Mouse (Mus musculus) thymus, adult 2 months (tissue): ENCODE results near the gene Rtn4rl1.

Experiments
- CTCF ChIP-seq: fragments of 200-500 bp; IDR thresholded peaks from 2 replicates; pipeline ENCODE4 v1.5.1; 2012; ENCODE audit warnings: mild to moderate bottlenecking, control low read depth, low read length, moderate library complexity, borderline replicate concordance; ENCODE audit not compliant: control insufficient read depth, poor library complexity, insufficient read depth; ENCODE audit errors: extremely low read depth
- POLR2A ChIP-seq: fragments of 200-500 bp; IDR thresholded peaks from 2 replicates; pipeline ENCODE4 v1.6.1; 2012; ENCODE audit warnings: mild to moderate bottlenecking, low read length, control low read depth, moderate library complexity; ENCODE audit not compliant: control insufficient read depth, poor library complexity, insufficient read depth; ENCODE audit errors: extremely low read depth

DNA sequence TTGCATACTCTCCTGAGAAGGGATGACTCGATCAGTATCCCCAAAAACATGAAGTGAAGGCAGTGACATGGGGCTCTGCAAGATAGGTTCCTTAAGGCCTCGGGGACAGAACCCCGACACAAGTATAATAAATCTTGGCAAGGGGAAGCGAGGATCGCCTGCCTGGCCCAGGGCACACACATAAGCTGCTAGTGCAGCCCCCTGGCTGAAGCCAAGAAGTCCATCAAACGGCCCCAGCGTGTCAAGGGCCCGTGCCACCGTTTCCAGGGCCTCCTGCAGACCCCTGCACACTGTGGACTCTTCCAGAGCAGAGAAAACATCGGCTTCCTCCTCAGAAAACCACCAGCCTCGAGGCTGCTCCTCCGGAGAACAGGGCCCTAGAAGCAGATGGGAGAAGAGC is 15.6 kb upstream of the Rtn4rl1 start:
- TF ChIP-seq CTCF, result no peak
- no peak for TF ChIP-seq POLR2A
